Mouse (Mus musculus) brain, embryonic 14.5 days (tissue): ENCODE data around the gene Capn1.

Experiments used
- CTCF ChIP-seq: fragments of 200-500 bp; IDR thresholded peaks from 2 replicates; pipeline ENCODE4 v1.5.1; 2012; ENCODE audit warnings: inconsistent platforms, mild to moderate bottlenecking, moderate library complexity, borderline replicate concordance; ENCODE audit not compliant: insufficient read depth, insufficient read length; ENCODE audit errors: extremely low read depth
- POLR2A ChIP-seq: fragments of 200-500 bp; IDR thresholded peaks from 2 replicates; pipeline ENCODE4 v1.6.1; 2012; ENCODE audit warnings: mild to moderate bottlenecking, inconsistent platforms, borderline replicate concordance; ENCODE audit not compliant: poor library complexity, insufficient read depth, insufficient read length, severe bottlenecking; ENCODE audit errors: extremely low read depth

- no peak for TF ChIP-seq CTCF
- no peak for TF ChIP-seq POLR2A
Measured at GRCm38 (mm10) chr19:5989585-5989984, 26.1 kb downstream of the Capn1 start.
